In the genomic region with DNA sequence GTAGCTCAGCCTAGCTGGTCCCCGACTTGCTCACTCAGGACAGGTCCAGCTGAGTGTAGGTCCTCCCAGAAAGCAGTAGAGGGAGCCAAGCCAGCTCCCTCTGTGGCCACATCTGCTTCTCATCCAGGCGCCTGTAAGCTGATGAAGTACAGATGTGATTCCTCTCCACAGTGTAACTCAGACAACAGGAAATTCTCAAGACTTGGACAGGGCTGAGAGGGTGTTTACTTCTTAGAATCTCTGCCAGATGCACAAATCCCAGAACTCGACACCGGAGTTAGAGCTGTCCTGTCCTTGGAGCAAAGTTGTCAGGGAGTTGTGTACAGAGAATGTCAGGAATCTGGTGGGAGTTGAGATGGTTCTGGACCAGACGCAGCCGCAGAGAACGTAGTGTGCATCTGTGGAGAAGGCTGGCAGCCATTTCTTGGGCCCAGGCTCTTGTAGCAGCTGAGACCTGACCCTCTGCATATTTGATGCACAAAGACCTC, we compare ENCODE assay signal across 8 mouse cellular contexts. TPM values are rescaled to one million over a fixed set of nuclear protein-coding genes. Genes with fewer than 3 reads are reported as not detected.
DNase-seq lines count a peak whose midpoint lies in the region.

A gene (minus strand): TSS at position 148 of the 488 bp plus-strand sequence.

- H3K4me1 ChIP-seq in forebrain, embryonic 10.5 days = peaks cover 16% of the 10 kb centered on the region
- H3K4me1 ChIP-seq in midbrain, embryonic 10.5 days = no peaks in the 10 kb centered on the region; the same call in 1 of the 2 replicates

- no peaks in the 10 kb centered on the region for H3K27me3 ChIP-seq in forebrain, embryonic 10.5 days (ENCODE audit: poor library complexity, severe bottlenecking)
- H3K27me3 ChIP-seq in midbrain, embryonic 10.5 days (ENCODE audit: low read depth, poor library complexity, severe bottlenecking) = no peaks in the 10 kb centered on the region

- intact Hi-C loops in heart, postnatal 10 days (cut with DNase I) = loop anchor here (1.0 kb wide), 1 partner anchor 69 kb away; no protein-coding TSS in a partner anchor

- peaks cover 25% of the 10 kb centered on the region for H3K36me3 ChIP-seq in forebrain, embryonic 10.5 days (replicated peaks)
- peaks cover 23% of the 10 kb centered on the region for H3K36me3 ChIP-seq in midbrain, embryonic 10.5 days

- DNase-seq in left cerebral cortex, adult 8-10 months (ENCODE audit: low spot score in 2 of 2) = no peak
- no peak for DNase-seq in left cerebral cortex, adult 11 months (ENCODE audit: low spot score)
- peak; percentile 63 for DNase-seq in forebrain, embryonic 10.5 days (ENCODE audit: extremely low spot score, low spot score)
- peak; percentile 86 to 87 for DNase-seq in heart, postnatal 10 days
- DNase-seq in kidney, postnatal 4 days = peak; percentile 78 to 85
- DNase-seq in midbrain, embryonic 10.5 days (ENCODE audit: low spot score) = peak; percentile 44
- no peak for DNase-seq in right cerebral cortex, postnatal 36 days (ENCODE audit: low spot score in 2 of 2)
- DNase-seq in right cerebral cortex, postnatal 14 days = no peak

- H3K9me3 ChIP-seq in forebrain, embryonic 10.5 days = no peaks in the 10 kb centered on the region
- no peaks in the 10 kb centered on the region for H3K9me3 ChIP-seq in midbrain, embryonic 10.5 days (replicated peaks)

- peak within 1 kb of the TSS; percentile 85 for H3K27ac ChIP-seq in forebrain, embryonic 10.5 days
- H3K27ac ChIP-seq in midbrain, embryonic 10.5 days (replicated peaks) = peak within 1 kb of the TSS; percentile 55

- 68% methylated on average over 7 of the region's 7 CpGs for WGBS in forebrain, embryonic 10.5 days
- 63% methylated on average over 7 of the region's 7 CpGs for WGBS in midbrain, embryonic 10.5 days

- H3K4me3 ChIP-seq in forebrain, embryonic 10.5 days = no peak within 1 kb of the TSS
- no peak within 1 kb of the TSS for H3K4me3 ChIP-seq in midbrain, embryonic 10.5 days

RNA-seq across cellular contexts. Expression of the gene that starts here (rescaled TPM):
- total RNA-seq in left cerebral cortex, adult 8-10 months (2022) = 10 to 100 TPM in 3 of 4 experiments, 1 to 10 TPM in 1; 7.5 to 11.2 (median 10.6) TPM
- polyA plus RNA-seq in forebrain, embryonic 10.5 days (2016; fragmentation: Nextera tagmentation; extraction: Ambion mirVana) = 10.9 and 11.5 TPM in 2 replicates
- total RNA-seq in heart, postnatal 10 days (2021) = 10 to 100 TPM; 42.1 to 42.2 TPM
- polyA plus RNA-seq in midbrain, embryonic 10.5 days (2016; fragmentation: Nextera tagmentation; extraction: Ambion mirVana) = 10.7 and 12.7 TPM in 2 replicates

Comparison
In these comparisons a context has a peak if more than half of its experiments do, and no peak if none do; other contexts are left out.
1. DNase-seq: peak in forebrain, embryonic 10.5 days (single experiment), heart, postnatal 10 days (2 of 2), kidney, postnatal 4 days (2 of 2) and midbrain, embryonic 10.5 days (single experiment); none in left cerebral cortex, adult 8-10 months (0 of 2), left cerebral cortex, adult 11 months (single experiment), right cerebral cortex, postnatal 36 days (0 of 2) and right cerebral cortex, postnatal 14 days (single experiment).